Mouse (Mus musculus): ENCODE data around the gene Ppp1r1c. TPM values are rescaled to one million over a fixed set of nuclear protein-coding genes. Genes with fewer than 3 reads are reported as not detected.

Gene Ppp1r1c
- total RNA-seq, 2 experiments from 2014 or later, result not detected

DNA sequence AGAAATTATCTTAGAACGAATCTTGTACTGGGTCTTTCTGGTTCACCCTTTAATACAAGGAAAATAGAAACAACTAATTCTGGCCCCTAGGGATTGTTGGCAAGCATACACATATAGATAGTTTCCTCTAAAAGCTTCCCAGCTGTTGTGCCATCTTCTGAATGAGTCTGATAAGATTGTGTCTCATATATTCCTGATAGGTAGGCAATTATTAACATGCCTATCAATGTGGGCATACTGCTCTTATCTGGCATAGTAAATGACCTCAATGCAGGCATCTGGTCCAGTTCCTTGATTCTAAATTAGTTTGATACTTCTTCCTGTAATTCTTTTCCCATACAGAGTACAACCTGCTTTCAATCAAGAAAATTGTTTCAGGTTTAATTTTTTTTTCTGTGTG is 14.8 kb downstream of the Ppp1r1c start:
- no peak for DNase-seq
- intact Hi-C loops (cut with DNase I; ENCODE audit: low total_unique reads), result no loop called here

DNA sequence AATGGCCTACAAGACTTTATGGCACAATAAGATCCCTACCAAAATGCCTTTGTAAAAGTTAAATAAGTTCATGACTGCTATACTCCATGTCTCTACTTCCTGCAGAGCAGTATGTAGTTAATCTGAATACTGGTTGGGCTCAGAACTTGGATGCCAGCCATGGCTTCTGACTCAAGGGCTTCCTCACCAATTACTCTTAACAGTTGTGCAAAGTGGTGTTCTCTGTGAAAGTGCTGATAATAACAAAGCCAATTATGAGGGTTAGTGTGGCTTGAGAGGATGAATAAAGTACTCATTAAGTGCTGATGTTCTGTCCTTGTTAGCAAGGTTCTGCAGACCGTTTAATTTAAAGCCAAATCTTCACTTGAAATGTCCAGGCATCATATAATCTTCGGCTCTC is 31.4 kb downstream of the Ppp1r1c start:
- intact Hi-C loops (cut with DNase I; ENCODE audit: low total_unique reads), result no loop called here
- peak; percentile 39 for DNase-seq

DNA sequence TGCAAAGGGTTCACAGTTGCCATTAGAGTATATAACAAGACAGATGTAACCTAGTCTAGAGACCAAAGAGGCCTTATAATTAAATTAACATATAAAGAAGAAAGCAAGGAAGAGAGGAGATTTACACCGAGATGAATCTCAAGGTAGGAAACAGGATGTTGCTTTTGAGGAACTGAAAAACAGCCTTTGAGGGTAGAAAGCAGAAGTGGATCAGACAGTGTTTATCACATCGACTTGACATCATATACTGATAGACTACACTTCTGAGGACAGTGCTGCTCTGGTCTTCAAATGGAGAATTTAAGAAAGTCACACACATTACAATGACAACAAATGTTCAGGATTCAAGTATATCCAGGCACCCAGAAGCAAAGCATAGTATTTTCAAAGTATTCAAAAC is 34.4 kb downstream of the Ppp1r1c start:
- intact Hi-C loops (cut with DNase I; ENCODE audit: low total_unique reads), result no loop called here
- no peak for DNase-seq

DNA sequence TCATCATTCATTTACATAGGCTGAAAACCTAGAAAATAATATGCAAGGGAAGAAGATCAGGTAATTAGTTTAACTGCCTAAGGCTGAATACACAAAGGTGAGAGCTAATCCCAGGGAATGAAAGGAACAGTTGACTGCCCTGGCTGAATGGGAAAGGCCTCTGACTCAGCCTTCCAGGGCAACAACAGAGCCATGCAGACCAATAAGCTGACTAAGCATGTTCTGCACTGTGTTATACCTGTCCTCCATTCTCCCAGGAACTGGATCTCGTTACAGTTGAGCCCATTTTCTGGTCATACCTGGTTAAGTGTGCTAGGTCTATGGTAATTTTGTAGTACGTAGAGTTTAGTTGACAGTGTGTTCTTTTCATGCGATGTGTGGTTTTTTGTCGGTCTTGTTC is 36.6 kb downstream of the Ppp1r1c start:
- intact Hi-C loops (cut with DNase I; ENCODE audit: low total_unique reads), result no loop called here
- DNase-seq, result no peak

DNA sequence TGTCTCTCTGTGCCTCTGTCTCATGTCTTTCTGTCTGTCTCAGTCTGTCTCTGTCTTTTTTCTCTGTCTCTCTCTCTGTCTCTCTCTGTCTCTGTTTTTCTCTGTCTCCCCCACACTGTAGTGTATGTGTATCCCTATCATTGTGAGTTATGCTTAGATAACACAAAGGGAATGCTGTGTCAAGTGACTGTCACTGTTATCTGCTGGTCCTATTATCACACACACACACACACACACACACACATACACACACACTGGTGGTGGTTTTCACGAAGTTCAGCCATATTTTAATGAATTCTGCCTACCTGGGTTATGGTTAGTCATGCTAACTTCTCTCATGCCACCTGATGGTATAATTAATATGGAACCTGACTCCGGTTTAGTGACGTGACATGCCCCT is 44.1 kb downstream of the Ppp1r1c start:
- no peak for DNase-seq
- intact Hi-C loops (cut with DNase I; ENCODE audit: low total_unique reads), result no loop called here

DNA sequence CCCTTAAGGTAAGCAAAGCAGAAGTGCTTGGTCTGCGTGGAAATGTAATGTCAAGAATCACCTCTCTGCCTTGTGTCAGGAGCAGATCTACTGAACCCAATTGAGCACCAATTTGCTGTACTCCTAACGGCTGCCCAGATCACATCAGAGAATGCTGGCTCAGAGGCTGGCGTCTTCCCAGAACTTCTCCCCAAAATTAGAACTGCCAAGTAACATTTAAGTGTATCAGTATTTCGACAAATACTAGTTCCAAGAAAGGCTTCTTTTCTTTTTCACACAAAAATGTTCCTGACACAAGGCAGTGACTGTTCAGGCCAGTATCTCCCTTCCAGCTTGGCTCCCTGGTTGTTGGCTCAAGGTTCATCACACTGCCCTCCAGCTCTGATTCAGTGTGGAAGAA is 52.4 kb downstream of the Ppp1r1c start:
- DNase-seq, result peak; percentile 23
- intact Hi-C loops (cut with DNase I; ENCODE audit: low total_unique reads), result no loop called here

DNA sequence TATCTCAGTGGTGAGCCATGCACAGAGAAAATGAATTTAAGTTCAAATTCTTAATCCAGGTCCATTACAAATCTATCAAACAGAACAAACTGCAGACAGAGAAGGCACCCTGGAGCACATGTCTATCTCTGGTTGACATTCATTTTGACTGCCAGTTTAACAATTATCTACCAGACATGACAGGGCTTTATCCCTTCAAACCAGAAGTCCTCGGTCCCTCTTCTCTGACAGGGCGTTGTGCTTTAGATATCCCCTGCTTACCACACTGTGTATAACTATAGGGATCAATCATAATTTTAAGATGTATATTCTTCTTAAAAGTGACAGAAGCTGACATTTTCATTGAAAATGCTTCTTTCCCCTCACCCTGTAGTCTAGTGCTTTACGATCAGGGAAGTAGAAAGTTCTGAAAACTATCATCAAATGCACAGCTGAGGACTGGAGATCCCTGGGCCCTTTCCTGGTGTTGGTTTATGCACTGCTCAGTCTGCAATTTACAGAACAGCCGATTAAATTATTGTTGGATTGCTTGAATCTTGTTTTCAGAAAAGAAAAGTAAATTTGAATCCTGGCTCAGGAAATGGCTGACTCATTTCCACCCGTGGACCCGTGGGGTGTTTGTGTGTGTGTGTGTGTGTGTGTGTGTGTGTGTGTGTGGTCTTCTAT is 55.3 kb downstream of the Ppp1r1c start:
- no peak for DNase-seq
- intact Hi-C loops (cut with DNase I; ENCODE audit: low total_unique reads), result no loop called here

DNA sequence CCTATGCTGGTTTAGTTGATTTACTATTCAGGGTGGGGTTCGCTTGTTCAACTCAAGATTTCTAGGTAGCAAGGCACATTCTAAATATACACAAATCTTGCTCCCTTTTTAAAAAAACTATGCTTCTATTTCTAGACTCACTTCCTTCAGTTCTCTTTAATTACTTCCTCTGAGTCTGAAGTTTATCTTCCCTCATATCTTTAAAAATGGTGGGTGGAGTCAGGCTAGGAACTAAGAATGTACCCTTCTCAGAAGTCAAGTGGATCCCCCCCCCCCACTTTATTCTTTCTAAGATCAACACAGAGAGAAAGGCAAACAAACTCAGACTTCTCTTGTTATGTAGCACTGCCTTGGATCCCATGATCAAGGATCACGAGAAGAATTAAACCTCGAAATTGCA is 57.5 kb downstream of the Ppp1r1c start:
- intact Hi-C loops (cut with DNase I; ENCODE audit: low total_unique reads), result no loop called here
- no peak for DNase-seq

DNA sequence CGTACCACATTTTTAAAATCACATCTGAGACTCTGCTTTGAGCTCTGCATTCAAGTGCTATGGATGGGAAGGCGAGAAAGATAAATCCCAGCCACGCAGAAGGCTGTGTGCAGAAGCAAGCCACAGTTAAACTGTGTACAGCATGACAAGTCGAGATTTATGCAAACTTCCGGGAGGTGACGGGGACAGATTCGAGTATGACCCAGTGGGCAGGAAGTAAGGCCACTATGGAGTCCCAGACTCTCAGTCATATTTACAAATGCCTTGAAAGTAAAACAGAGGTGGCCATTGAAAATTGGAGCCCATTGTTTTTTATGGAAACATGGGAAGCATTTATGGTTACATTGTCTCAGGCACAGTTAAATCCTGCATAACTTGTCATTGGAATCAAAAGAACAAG is 58.1 kb downstream of the Ppp1r1c start:
- intact Hi-C loops (cut with DNase I; ENCODE audit: low total_unique reads), result no loop called here
- DNase-seq, result no peak

DNA sequence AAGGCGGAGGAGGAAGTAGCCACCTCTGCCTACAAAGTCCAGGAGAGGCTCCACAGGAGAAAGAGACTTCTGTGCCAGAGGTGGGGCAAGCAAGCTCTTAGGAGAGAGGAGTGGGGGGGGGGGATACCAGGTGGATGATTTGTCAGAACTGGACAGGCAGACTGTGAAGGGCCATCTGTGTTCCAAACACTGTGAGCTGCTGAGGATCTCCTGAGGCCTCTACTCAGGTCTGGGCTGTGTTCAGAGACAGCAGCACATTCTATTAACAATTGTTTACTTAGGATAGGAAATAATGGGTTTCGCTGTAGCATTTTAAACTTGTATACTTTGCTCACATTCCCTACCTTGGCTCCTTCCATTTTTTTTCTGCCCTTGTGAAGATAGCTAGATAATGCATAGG is 61.0 kb downstream of the Ppp1r1c start:
- DNase-seq, result no peak
- intact Hi-C loops (cut with DNase I; ENCODE audit: low total_unique reads), result no loop called here

DNA sequence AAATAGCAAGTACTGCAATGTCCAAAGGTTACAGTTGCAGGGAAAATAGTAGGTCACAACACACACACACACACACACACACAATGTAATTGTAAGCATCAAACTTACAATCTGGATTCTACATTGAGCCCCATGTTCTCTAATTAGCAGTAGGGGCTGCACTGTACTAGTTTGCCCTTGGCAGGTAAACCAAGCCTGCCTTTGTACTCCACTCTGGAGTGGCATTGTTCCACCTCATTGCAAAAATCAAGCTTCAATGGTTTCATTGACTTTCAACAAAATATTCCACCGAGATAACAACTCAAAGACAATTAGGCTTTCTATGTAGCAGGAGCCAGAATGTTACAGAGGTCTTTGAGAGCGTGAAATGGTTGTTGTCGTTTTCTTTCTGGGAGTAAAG is 62.7 kb downstream of the Ppp1r1c start:
- no peak for DNase-seq
- intact Hi-C loops (cut with DNase I; ENCODE audit: low total_unique reads), result loop anchor here (5.0 to 10.0 kb wide), 2 partner anchors 123 to 396 kb away; no protein-coding TSS in a partner anchor

DNA sequence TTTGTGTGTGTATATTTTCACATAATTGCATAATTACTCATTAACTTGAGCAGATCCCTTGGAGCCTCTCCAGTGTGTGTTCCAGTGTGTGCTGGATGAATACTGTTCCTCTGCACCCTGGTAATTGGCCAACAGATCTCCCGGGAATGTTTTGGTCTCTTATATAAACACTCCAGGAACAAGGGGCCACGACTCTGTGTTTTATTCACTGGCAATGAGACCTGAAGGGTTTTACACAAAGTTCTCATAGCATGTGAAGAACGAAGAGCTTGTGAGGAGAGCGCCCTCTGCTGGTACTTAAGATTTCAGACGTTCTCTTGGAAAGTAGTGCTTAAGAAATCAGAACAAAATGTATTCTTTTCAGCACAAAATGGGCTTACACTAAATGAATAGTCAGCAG is 66.8 kb downstream of the Ppp1r1c start:
- peak; percentile 57 for DNase-seq
- intact Hi-C loops (cut with DNase I; ENCODE audit: low total_unique reads), result loop anchor here (5.0 to 10.0 kb wide), 2 partner anchors 127 to 400 kb away; no protein-coding TSS in a partner anchor

DNA sequence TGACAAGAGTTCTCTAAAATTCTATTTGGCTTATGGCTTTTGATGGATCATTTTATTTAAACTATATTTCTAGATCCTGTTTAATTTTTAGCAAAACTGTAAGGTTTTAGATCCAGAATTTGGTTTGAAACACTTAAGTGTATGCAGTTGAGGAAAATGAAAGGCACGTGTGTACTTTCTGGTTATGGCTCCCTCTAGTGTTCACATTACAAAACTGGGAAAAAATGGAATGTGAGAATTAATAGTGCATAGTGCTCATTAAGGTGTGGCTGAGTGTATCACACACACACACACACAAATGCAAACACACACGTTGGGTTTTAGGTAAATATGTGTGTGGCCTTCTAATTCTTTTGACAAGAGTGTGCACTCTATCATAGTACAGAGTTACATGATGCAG is 70.2 kb downstream of the Ppp1r1c start:
- intact Hi-C loops (cut with DNase I; ENCODE audit: low total_unique reads), result loop anchor here (5.0 to 10.0 kb wide), 2 partner anchors 270 to 403 kb away; no protein-coding TSS in a partner anchor

DNA sequence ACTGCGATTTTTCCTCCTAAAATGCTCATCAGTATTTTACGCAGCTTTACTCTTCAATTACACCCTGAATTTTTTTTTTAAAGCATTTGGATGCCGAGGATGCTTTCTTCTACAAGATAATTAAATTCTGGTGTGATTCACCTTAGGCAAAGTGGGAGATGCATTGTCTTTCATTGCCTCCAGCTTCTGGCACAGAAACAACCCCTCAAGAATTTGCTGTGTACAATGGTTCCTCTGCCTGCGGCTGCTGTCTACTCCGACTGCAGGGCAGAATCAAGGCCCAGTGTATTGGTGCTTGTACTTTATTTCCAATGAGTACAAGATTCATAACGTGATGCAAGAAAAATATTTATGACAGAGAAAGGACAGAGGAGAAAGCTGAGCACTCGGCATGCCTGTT is 73.2 kb downstream of the Ppp1r1c start:
- intact Hi-C loops (cut with DNase I; ENCODE audit: low total_unique reads), result no loop called here
- DNase-seq, result no peak

More for the DNA sequence above, 70.2 kb downstream of the Ppp1r1c start:
- no peak for DNase-seq

DNA sequence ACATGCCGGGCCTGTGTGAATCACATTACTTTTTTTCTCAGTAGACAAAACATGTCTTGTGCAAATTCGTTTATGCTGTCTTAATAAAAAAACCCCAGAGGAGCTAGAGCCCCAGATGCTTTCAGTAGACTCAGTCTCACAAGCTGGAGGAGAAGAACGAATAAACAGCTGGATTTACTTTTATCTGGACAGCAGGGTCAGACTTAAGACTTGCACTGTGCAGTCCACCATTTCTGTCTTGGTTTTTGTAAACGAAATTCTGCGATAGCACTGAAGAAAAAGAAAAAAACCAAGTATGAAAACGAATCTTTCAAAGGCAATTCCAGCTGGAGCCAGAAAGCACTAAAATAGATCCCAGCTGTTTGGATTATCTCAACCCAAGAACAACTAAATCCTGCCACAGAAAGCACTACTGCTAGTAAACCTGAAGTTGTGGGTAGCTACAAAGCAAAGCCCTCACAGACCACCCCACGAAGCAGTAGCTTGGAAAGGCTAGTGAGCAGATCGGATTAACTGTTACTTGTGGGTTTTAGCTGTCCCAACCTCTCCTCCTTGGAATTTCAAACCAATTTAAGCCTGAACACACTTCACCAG is 78.1 kb downstream of the Ppp1r1c start:
- no peak for DNase-seq
- intact Hi-C loops (cut with DNase I; ENCODE audit: low total_unique reads), result no loop called here

DNA sequence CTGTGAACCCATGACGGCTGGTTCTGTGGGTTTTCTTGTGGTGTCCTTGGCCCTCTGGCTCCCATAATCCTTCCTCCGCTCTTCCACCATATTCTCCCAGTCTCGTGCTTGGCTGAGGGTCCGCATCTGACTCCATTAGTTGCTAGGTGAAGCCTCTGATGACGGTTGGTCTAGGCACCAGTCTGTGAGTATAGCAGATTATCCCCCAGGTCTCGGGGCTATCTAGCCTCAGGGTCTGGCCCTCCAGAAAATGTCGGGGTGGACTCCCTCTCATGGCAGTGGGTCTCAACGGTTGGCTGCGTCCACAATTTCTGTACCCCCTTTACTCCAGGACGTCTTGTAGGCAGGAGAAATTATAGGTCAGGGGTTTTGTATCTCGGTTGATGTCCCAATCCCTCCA is 78.9 kb downstream of the Ppp1r1c start:
- intact Hi-C loops (cut with DNase I; ENCODE audit: low total_unique reads), result no loop called here
- DNase-seq, result no peak

DNA sequence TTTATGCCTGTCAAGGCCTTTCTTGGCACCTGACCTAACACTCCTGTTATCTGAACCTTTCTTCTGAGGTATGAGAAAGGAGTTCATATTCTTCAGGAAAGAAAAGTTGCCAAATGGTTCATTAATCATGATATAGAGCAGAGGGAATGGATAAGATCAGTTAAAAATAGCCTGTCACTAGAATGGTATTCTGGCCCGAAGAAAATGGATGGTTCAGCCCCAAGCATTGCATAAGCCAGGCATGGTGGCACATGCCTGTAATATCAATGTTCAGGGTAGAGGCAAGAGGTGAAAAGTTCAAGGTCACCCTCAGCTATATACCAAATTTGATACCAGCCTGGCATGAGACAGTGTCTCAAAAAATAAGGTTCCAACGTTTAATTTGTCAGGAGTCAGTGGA is 85.6 kb downstream of the Ppp1r1c start:
- intact Hi-C loops (cut with DNase I; ENCODE audit: low total_unique reads), result no loop called here
- DNase-seq, result no peak

DNA sequence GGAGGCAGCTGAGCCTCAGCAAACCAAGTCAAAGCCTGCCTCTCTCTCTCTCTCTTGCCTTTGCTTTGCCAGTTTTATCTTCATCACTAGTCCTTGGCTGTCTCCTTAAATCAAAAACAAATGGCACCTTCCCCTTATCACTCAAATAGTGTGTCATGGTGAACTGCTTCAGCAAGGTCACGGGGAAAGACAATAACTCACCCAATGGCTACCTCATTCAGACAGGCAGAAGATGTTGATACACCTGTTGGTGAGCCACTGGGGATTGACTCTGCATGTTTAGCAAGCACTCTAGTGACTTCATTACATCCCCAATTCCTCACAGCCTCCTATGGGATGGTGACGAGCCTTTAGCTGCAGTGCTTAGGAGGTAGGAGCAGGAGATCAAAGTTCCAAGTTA is 89.9 kb downstream of the Ppp1r1c start:
- intact Hi-C loops (cut with DNase I; ENCODE audit: low total_unique reads), result no loop called here

DNA sequence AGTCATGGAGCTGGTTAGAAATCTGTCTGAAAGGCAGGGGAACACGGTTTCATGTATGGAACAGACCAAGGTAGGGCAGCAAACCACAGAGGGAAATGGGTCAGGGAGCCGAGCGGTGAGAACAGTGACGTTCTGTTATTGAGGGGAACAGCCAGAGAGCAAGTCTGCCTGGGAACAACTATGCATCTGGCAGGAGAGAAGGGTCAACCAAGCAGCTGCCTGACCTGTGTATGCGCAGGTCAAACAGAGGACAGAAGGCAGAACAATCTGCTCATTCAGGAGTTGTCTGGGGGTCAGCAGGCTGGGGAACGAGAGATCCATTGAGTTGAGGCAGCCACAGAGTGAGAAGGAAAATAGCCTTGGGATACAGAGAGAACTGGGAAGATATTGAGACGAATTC is 91.0 kb downstream of the Ppp1r1c start:
- DNase-seq, result no peak
- intact Hi-C loops (cut with DNase I; ENCODE audit: low total_unique reads), result no loop called here

More for the DNA sequence above, 89.9 kb downstream of the Ppp1r1c start:
- DNase-seq, result no peak

DNA sequence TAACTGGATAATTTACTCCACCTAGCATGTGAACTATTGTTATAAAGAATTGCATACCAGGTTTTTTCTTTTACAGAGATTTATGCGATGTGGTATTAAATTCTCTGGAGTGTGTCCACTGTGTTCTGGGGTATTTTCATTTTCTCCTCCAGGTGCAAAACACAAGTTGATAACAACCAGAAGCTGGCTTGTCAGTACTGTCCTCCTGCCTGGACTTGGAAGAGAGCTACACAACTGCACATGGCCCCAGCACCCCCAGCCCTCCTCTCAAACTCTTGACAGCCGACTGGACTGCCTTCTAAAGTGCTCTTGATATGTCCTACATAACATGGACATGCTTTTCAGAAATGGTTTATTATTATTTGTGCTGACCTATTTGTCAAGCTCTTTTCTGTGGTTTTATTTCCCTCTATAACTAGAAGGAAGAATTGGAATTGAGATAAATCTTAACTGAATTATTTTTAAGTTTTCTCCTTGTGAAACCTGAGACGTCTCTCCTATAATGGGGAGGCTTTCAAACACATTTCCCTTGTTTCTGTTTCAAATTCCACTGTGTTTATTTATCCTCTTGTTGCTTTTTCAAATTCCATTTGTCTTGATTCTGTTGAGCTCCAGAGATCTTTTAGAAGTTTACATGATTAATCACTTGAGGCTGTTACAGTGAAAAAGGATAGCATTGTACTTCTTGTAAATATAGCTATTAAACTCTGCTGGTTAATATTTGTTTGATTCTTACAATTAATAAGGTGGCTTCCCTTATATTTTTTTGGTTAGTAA is 108.3 kb downstream of the Ppp1r1c start:
- DNase-seq, result no peak

DNA sequence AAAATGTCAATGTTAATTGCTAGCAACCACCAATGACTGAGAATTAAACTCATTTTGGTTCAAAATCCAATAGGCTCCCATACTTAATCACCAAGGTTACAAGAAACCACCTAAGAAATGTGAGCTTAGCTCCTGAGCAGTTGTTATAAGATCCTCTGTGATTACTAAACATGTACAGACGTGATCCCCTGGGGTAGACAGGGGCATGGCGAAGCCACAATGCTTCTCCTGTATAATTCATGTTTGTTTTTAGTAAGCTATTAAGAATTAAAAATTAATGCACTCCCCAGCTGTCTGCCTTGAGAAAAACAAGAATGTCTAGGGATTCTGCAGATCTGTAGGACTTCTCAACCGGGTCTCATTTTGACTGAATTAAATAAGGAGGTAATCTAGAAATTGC is 112.0 kb downstream of the Ppp1r1c start:
- intact Hi-C loops (cut with DNase I; ENCODE audit: low total_unique reads), result no loop called here
- no peak for DNase-seq

More for the DNA sequence above, 108.3 kb downstream of the Ppp1r1c start:
- intact Hi-C loops (cut with DNase I; ENCODE audit: low total_unique reads), result no loop called here

Measured in gastrocnemius, postnatal 14 days (tissue).